Mouse (Mus musculus) 3T3-L1 (cell line): ENCODE results near the gene E330021D16Rik.
A peak's percentile ranks its signal among the peaks of the same experiment; 100 is the strongest.

Experiments used
- DNase-seq: peaks from one replicate; pipeline ENCODE4 v3.0.0-alpha.2; 2015; ENCODE audit warnings: low read depth, low spot score

Gene E330021D16Rik

GRCm38 (mm10) chr6:136422084-136422853 is 6.9 kb upstream of the E330021D16Rik start:
- DNase-seq, result peak; percentile 81

- no peak for DNase-seq
Observed at GRCm38 (mm10) chr6:136421059-136421458, 5.7 kb upstream of the E330021D16Rik start.

GRCm38 (mm10) chr6:136418889-136419835 is 3.8 kb upstream of the E330021D16Rik start:
- DNase-seq, result no peak

- no peak for DNase-seq
Observed at GRCm38 (mm10) chr6:136418333-136418848, 3.0 kb upstream of the E330021D16Rik start.

GRCm38 (mm10) chr6:136417864-136418263 is 2.5 kb upstream of the E330021D16Rik start:
- DNase-seq, result no peak

- no peak for DNase-seq
Observed at GRCm38 (mm10) chr6:136413856-136414362, 1.5 kb downstream of the E330021D16Rik start.

- no peak for DNase-seq
Observed at GRCm38 (mm10) chr6:136407608-136408192, 7.7 kb downstream of the E330021D16Rik start.

- DNase-seq, result no peak
Observed at GRCm38 (mm10) chr6:136396860-136397259, 18.5 kb downstream of the E330021D16Rik start.

GRCm38 (mm10) chr6:136390262-136390661 is 25.1 kb downstream of the E330021D16Rik start:
- no peak for DNase-seq

GRCm38 (mm10) chr6:136385287-136385686 is 30.1 kb downstream of the E330021D16Rik start:
- DNase-seq, result no peak

GRCm38 (mm10) chr6:136383218-136383617 is 32.2 kb downstream of the E330021D16Rik start:
- no peak for DNase-seq

- peak; percentile 5 for DNase-seq
Observed at GRCm38 (mm10) chr6:136376097-136376496, 39.3 kb downstream of the E330021D16Rik start.

- DNase-seq, result no peak
Observed at GRCm38 (mm10) chr6:136364430-136365098, 50.8 kb downstream of the E330021D16Rik start.

GRCm38 (mm10) chr6:136364008-136364407 is 51.4 kb downstream of the E330021D16Rik start:
- DNase-seq, result no peak

GRCm38 (mm10) chr6:136363313-136363712 is 52.1 kb downstream of the E330021D16Rik start:
- DNase-seq, result no peak

- DNase-seq, result no peak
Observed at GRCm38 (mm10) chr6:136358471-136358870, 56.9 kb downstream of the E330021D16Rik start.

- peak; percentile 87 for DNase-seq
Observed at GRCm38 (mm10) chr6:136353399-136354184, 61.8 kb downstream of the E330021D16Rik start.
